Mouse (Mus musculus) olfactory bulb, adult 2 months (tissue): Measurements from ENCODE around the gene Rps11. TPM values are rescaled to one million over a fixed set of nuclear protein-coding genes. Genes with fewer than 3 reads are reported as not detected.

Source experiments
- H3K27ac ChIP-seq: fragments of 200-500 bp; 2 replicates; pipeline ENCODE4 v1.5.1; 2012; ENCODE audit warnings: low read depth, low read length; ENCODE audit not compliant: insufficient read depth
- H3K4me1 ChIP-seq: fragments of 200-500 bp; 2 replicates; pipeline ENCODE4 v1.6.1; 2012; ENCODE audit warnings: low read length; ENCODE audit not compliant: control insufficient read depth, insufficient read depth
- H3K4me3 ChIP-seq: fragments of 200-500 bp; 2 replicates; pipeline ENCODE4 v1.5.1; 2012; ENCODE audit warnings: mild to moderate bottlenecking, low read depth, low read length, moderate library complexity; ENCODE audit not compliant: insufficient read depth
- CTCF ChIP-seq: fragments of 200-500 bp; IDR thresholded peaks from 2 replicates; pipeline ENCODE4 v1.5.1; 2012; ENCODE audit warnings: low read depth, mild to moderate bottlenecking, low read length, moderate library complexity; ENCODE audit not compliant: insufficient read depth
- POLR2A ChIP-seq: fragments of 200-500 bp; IDR thresholded peaks from 2 replicates; pipeline ENCODE4 v1.6.1; 2012; ENCODE audit warnings: mild to moderate bottlenecking, low read depth, low read length, moderate library complexity; ENCODE audit not compliant: insufficient read depth
- WGBS: fragments of 180-500 bp; shearing (Covaris S2); methylation state at CpG from one replicate; pipeline ENCODE4 v1.1.7; 2018; 5-methylcytosine and 5-hydroxymethylcytosine counted together
- polyA plus RNA-seq: library from polyadenylated mRNA; stranded (reverse); fragments of >200 nt; gene quantifications from 2 replicates; pipeline ENCODE4 v1.2.4, GENCODE M21; 2012; ENCODE audit warnings: low replicate concordance; ENCODE audit not compliant: missing spikeins, insufficient read depth, insufficient read length

Rps11 gene
- polyA plus RNA-seq, 1 experiment, result 657 TPM

- peak overlapping the region; percentile 13 for H3K27ac ChIP-seq
- H3K4me3 ChIP-seq, result no peak overlapping the region
- peaks cover 7% of the 10 kb centered on the region; the same call in 1 of the 2 replicates for H3K4me1 ChIP-seq
- WGBS, result 88% methylated on average over 22 of the region's 22 CpGs
- TF ChIP-seq POLR2A (no peak), CTCF (no peak)
These were observed 40.8 kb downstream of the Rps11 start for GRCm38 (mm10) chr7:45083300-45083890.

- WGBS, result 58% methylated on average over 25 of the region's 25 CpGs
- H3K27ac ChIP-seq, result peak overlapping the region; percentile 13
These were observed 41.6 kb downstream of the Rps11 start for GRCm38 (mm10) chr7:45082401-45083299.

GRCm38 (mm10) chr7:45081016-45081415 lies 43.2 kb downstream of the Rps11 start:
- no peak for TF ChIP-seq CTCF
- TF ChIP-seq POLR2A, result no peak
- WGBS, result 58% methylated on average over 5 of the region's 5 CpGs
- Histone ChIP-seq H3K4me1 (peaks cover 7% of the 10 kb centered on the region; the same call in 1 of the 2 replicates), H3K4me3 (no peak overlapping the region), H3K27ac (no peak overlapping the region)

More at GRCm38 (mm10) chr7:45082401-45083299, 41.6 kb downstream of the Rps11 start:
- H3K4me1 ChIP-seq, result peaks cover 7% of the 10 kb centered on the region; the same call in 1 of the 2 replicates
- TF ChIP-seq POLR2A, result no peak
- TF ChIP-seq CTCF, result no peak
- no peak overlapping the region for H3K4me3 ChIP-seq

GRCm38 (mm10) chr7:45079856-45080255 lies 44.4 kb downstream of the Rps11 start:
- 1% methylated on average over 10 of the region's 10 CpGs for WGBS
- no peak overlapping the region for H3K27ac ChIP-seq
- peaks cover 10% of the 10 kb centered on the region; the same call in 1 of the 2 replicates for H3K4me1 ChIP-seq
- H3K4me3 ChIP-seq, result no peak overlapping the region
- TF ChIP-seq CTCF (peak; percentile 89), POLR2A (no peak)

GRCm38 (mm10) chr7:45078513-45078912 lies 45.7 kb downstream of the Rps11 start:
- Histone ChIP-seq H3K4me3 (no peak overlapping the region), H3K4me1 (peaks cover 10% of the 10 kb centered on the region; the same call in 1 of the 2 replicates), H3K27ac (no peak overlapping the region)
- WGBS, result 47% methylated on average over 9 of the region's 9 CpGs
- no peak for TF ChIP-seq POLR2A
- peak; percentile 42; the same call in 1 of the 2 replicates for TF ChIP-seq CTCF

GRCm38 (mm10) chr7:45077829-45078228 lies 46.4 kb downstream of the Rps11 start:
- H3K4me1 ChIP-seq, result peaks cover 10% of the 10 kb centered on the region; the same call in 1 of the 2 replicates
- no peak overlapping the region for H3K4me3 ChIP-seq
- TF ChIP-seq POLR2A, result no peak
- no peak for TF ChIP-seq CTCF
- H3K27ac ChIP-seq, result no peak overlapping the region
- WGBS, result 83% methylated on average over 2 of the region's 2 CpGs

GRCm38 (mm10) chr7:45077322-45077721 lies 46.9 kb downstream of the Rps11 start:
- no peak overlapping the region for H3K27ac ChIP-seq
- 85% methylated on average over 14 of the region's 14 CpGs for WGBS
- TF ChIP-seq CTCF (no peak), POLR2A (no peak)
- H3K4me1 ChIP-seq, result peaks cover 5% of the 10 kb centered on the region; the same call in 1 of the 2 replicates
- no peak overlapping the region for H3K4me3 ChIP-seq

GRCm38 (mm10) chr7:45076501-45076900 lies 47.7 kb downstream of the Rps11 start:
- H3K27ac ChIP-seq, result no peak overlapping the region
- whole genome bisulfite sequencing, result 88% methylated on average over 30 of the region's 30 CpGs
- H3K4me3 ChIP-seq, result no peak overlapping the region
- peaks cover 3% of the 10 kb centered on the region; the same call in 1 of the 2 replicates for H3K4me1 ChIP-seq
- no peak for TF ChIP-seq POLR2A
- TF ChIP-seq CTCF, result no peak

DNA sequence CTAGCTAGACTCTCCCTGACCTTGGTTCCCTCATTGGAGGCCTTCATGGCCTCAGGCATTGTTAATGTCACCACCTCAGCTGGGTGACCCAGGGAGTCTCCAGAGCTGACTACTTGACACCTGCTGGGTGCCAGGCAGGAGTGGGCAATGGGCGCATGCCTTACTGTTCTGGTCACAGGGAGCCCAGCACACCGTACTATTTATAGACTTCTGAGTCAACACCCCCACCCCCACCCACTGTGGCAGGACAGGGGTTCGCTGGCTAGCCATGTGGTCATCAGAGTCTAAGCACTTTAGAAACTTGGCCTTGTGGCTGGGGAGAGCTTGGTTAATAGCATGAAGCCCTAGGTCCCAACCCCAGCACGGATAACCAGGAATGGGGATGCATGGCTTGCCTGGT lies 48.8 kb downstream of the Rps11 start:
- Histone ChIP-seq H3K4me1 (peaks cover 3% of the 10 kb centered on the region; the same call in 1 of the 2 replicates), H3K27ac (no peak overlapping the region), H3K4me3 (no peak overlapping the region)
- no peak for TF ChIP-seq POLR2A
- no peak for TF ChIP-seq CTCF
- WGBS, result 83% methylated on average over 4 of the region's 4 CpGs
